Mouse (Mus musculus) liver, embryonic 14.5 days (tissue): Measurements from ENCODE around the gene Errfi1. TPM values are rescaled to one million over a fixed set of nuclear protein-coding genes. Genes with fewer than 3 reads are reported as not detected.

ENCODE experiments used
- ATAC-seq: fragments of 200-750 bp; cut with Nextera tagmentation; 2 replicates; pipeline ENCODE4 v1.8.0; 2017; ENCODE audit warnings: moderate number of reproducible peaks, mild to moderate bottlenecking, moderate library complexity; ENCODE audit not compliant: insufficient read depth
- DNase-seq, 3 experiments: peaks; one replicate each; pipeline ENCODE4 v3.0.0-alpha.2; 2012 to 2013; ENCODE audit warnings: low read depth in 3 of 3, low spot score in 3 of 3
- H3K27ac ChIP-seq: fragments of 300-500 bp; sonication (generic); 2 replicates; pipeline ENCODE4 v1.5.1; 2014; ENCODE audit warnings: moderate library complexity, mild to moderate bottlenecking, control low read depth, inconsistent platforms
- H3K27me3 ChIP-seq: fragments of 300-500 bp; sonication (generic); 2 replicates; pipeline ENCODE4 v1.6.1; 2014; ENCODE audit warnings: mild to moderate bottlenecking, low read length, moderate library complexity; ENCODE audit not compliant: control insufficient read depth, insufficient read depth
- H3K36me3 ChIP-seq: fragments of 300-500 bp; sonication (generic); replicated peaks from 2 replicates; pipeline ENCODE4 v1.6.1; 2014; ENCODE audit warnings: low read depth; ENCODE audit not compliant: control insufficient read depth, insufficient read depth
- H3K4me1 ChIP-seq, 2 experiments: fragments of 200-500 bp in 1 of 2; fragments of 300-500 bp in 1 of 2; sonication (generic) in 1 of 2; replicated peaks; 2 replicates each; pipeline ENCODE4 v1.6.1; 2012 to 2014; ENCODE audit warnings: antibody characterized with exemption in 1 of 2, inconsistent platforms in 1 of 2, low read length in 1 of 2; ENCODE audit not compliant: control insufficient read depth in 2 of 2, insufficient read depth in 2 of 2
- H3K4me2 ChIP-seq: fragments of 300-500 bp; sonication (generic); 2 replicates; pipeline ENCODE4 v1.6.1; 2014; ENCODE audit warnings: low read depth, mild to moderate bottlenecking, control low read depth, moderate library complexity
- H3K4me3 ChIP-seq, 2 experiments: fragments of 200-500 bp in 1 of 2; fragments of 300-500 bp in 1 of 2; sonication (generic) in 1 of 2; 2 replicates each; pipeline ENCODE4 v1.5.1; 2012 to 2014; ENCODE audit warnings: low read depth in 2 of 2, low read length in 2 of 2, mild to moderate bottlenecking in 2 of 2, control low read depth in 1 of 2, inconsistent platforms in 1 of 2, moderate library complexity in 1 of 2; ENCODE audit not compliant: insufficient read depth in 1 of 2
- H3K9ac ChIP-seq: fragments of 300-500 bp; sonication (generic); replicated peaks from 2 replicates; pipeline ENCODE4 v1.6.1; 2014; ENCODE audit warnings: mild to moderate bottlenecking, control low read depth, moderate library complexity
- H3K9me3 ChIP-seq: fragments of 300-500 bp; sonication (generic); 2 replicates; pipeline ENCODE4 v1.6.1; 2016; ENCODE audit warnings: low read length, mixed read lengths; ENCODE audit not compliant: control insufficient read depth
- CTCF ChIP-seq: IDR thresholded peaks from 2 replicates; pipeline ENCODE4 v1.5.1; 2016; ENCODE audit warnings: antibody characterized with exemption, low read depth, control low read depth
- EP300 ChIP-seq: IDR thresholded peaks from 2 replicates; pipeline ENCODE4 v1.6.1; 2016; ENCODE audit warnings: antibody characterized with exemption, low read depth
- WGBS: fragments of 180-500 bp; shearing (Covaris S2); extraction: QIAGEN DNeasy Blood & Tissue Kit; methylation state at CpG from one replicate; pipeline ENCODE4 v1.1.7; 2014; ENCODE audit not compliant: insufficient replicate concordance; 5-methylcytosine and 5-hydroxymethylcytosine counted together
- polyA plus RNA-seq, 2 experiments: library from polyadenylated mRNA; depleted of rRNA in 1 of 2; stranded (reverse) in 1 of 2; unstranded in 1 of 2; fragments of >200 nt; fragmentation: Nextera tagmentation in 1 of 2; extraction: Ambion mirVana in 1 of 2; gene quantifications; 2 replicates each; pipeline versions ENCODE4 v1.2.1 to v1.2.3; 2012 to 2014

Errfi1 gene
- polyA plus RNA-seq, 2 experiments = 12.6 to 26.1 TPM

DNA sequence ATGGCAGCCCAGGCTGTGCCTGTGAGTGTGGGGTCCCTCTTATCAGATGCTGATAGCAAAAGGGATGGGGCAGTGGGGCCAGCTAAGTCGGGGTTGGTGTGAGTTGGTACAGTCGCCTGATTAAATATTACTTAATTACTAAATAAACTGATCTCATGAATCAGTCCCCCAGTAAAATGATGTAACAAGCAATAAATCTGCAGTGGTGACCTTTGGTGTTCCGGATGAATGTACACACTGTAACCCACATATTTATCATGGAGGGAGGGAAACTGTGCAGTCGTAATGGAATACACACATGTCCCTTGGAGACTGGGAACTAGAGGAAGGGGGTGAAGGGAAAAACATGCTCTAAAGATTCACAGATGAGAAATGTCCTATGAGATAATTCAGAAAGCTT is 38.6 kb upstream of the Errfi1 start:
- Histone ChIP-seq H3K4me3 (no peak overlapping the region), H3K4me1 (no peaks in the 10 kb centered on the region), H3K9me3 (no peaks in the 10 kb centered on the region), H3K27me3 (no peaks in the 10 kb centered on the region), H3K4me2 (no peak overlapping the region), H3K9ac (no peak overlapping the region), H3K27ac (no peak overlapping the region), H3K36me3 (no peaks in the 10 kb centered on the region)
- 52% methylated on average over 4 of the region's 4 CpGs for WGBS
- ATAC-seq = no peak
- no peak for DNase-seq
- TF ChIP-seq CTCF (no peak), EP300 (no peak)

DNA sequence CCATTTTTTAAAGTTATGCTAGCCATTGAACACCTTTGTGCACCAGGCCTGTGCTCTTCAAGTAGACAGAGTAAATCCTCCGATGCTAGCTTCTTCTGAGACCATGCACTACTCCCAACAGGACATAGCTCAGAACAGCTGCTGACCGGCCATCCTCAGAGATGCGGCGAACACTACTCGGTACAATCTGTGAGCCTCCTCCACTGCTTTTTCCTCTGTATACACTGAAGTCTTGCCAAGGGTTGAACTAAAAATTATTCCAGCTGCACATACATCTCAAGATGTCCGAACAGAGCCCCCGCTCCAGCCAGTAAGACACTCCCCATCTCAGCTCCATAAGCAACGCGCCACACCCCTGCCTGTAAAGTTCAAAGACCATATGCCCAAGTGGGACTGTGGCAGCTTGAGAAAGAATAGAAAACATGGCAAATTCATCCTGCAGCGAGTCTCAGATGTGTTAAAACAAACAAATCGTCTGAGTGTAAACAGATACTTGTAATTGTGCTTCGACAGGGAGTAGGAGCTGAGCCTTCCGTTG is 37.2 kb upstream of the Errfi1 start:
- no peak overlapping the region for H3K27ac ChIP-seq
- TF ChIP-seq EP300 (no peak), CTCF (no peak)
- no peak for DNase-seq

GRCm38 (mm10) chr4:150819126-150819910 is 34.4 kb upstream of the Errfi1 start:
- Histone ChIP-seq H3K27ac (no peak overlapping the region), H3K4me2 (no peak overlapping the region), H3K4me3 (no peak overlapping the region), H3K4me1 (peaks cover 0 to 2% of the 10 kb centered on the region in 2 experiments; a peak in 1 of 4 replicates), H3K9ac (no peak overlapping the region), H3K36me3 (no peaks in the 10 kb centered on the region), H3K27me3 (no peaks in the 10 kb centered on the region), H3K9me3 (no peaks in the 10 kb centered on the region)
- no peak for DNase-seq
- TF ChIP-seq EP300 (no peak), CTCF (no peak)
- WGBS = 52% methylated on average over 12 of the region's 12 CpGs
- ATAC-seq = no peak

More for the DNA sequence above, 37.2 kb upstream of the Errfi1 start:
- Histone ChIP-seq H3K9ac (no peak overlapping the region), H3K27me3 (no peaks in the 10 kb centered on the region), H3K4me1 (no peaks in the 10 kb centered on the region), H3K9me3 (no peaks in the 10 kb centered on the region), H3K4me3 (no peak overlapping the region), H3K36me3 (no peaks in the 10 kb centered on the region), H3K4me2 (no peak overlapping the region)
- no peak for ATAC-seq
- 63% methylated on average over 13 of the region's 13 CpGs for WGBS

DNA sequence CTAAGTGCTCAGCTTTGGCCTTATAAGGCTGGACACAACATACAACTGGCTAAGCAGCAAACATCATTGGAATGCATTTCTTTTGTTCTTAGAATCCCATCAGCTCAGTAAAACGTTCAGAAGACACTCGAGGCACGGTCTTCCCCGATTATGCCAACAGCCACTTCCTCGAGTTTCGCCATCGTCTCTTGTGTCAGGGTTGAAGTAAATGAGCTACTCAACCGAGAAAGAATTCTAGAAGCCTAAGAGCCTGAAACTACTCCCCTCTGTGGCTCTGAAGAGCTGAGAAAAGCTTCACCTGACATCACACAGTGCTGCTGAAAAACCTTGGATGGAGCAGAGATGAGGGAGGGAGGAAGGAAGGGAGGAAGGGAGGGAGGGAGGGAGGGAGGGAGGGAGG is 32.3 kb upstream of the Errfi1 start:
- Histone ChIP-seq H3K9me3 (no peaks in the 10 kb centered on the region), H3K27ac (no peak overlapping the region), H3K36me3 (no peaks in the 10 kb centered on the region), H3K4me2 (no peak overlapping the region), H3K4me3 (no peak overlapping the region), H3K4me1 (peaks cover 0 to 13% of the 10 kb centered on the region in 2 experiments; a peak in 2 of 4 replicates), H3K9ac (no peak overlapping the region), H3K27me3 (no peaks in the 10 kb centered on the region)
- 41% methylated on average over 8 of the region's 8 CpGs for WGBS
- TF ChIP-seq CTCF (no peak), EP300 (no peak)
- no peak for ATAC-seq
- DNase-seq = no peak

GRCm38 (mm10) chr4:150822624-150823023 is 31.1 kb upstream of the Errfi1 start:
- no peak for ATAC-seq
- WGBS = 66% methylated on average over 9 of the region's 9 CpGs
- no peaks in the 10 kb centered on the region for H3K36me3 ChIP-seq
- no peaks in the 10 kb centered on the region for H3K9me3 ChIP-seq
- H3K4me2 ChIP-seq = no peak overlapping the region
- H3K27me3 ChIP-seq = no peaks in the 10 kb centered on the region
- H3K4me3 ChIP-seq = no peak overlapping the region
- H3K4me1 ChIP-seq = peaks cover 0 to 13% of the 10 kb centered on the region in 2 experiments; a peak in 2 of 4 replicates
- no peak for DNase-seq
- no peak overlapping the region for H3K9ac ChIP-seq
- no peak for TF ChIP-seq EP300
- TF ChIP-seq CTCF = no peak
- H3K27ac ChIP-seq = no peak overlapping the region
